Mouse (Mus musculus): ENCODE data around the gene Tusc2.

GRCm38 (mm10) chr9:107580501-107581317 lies 17.7 kb downstream of the Tusc2 start, which contains the start of gene Hyal3:
- TF ChIP-seq CTCF (IDR thresholded peaks at IDR 0.05; ENCODE audit: low read depth, low read length) (0 out of 2 replicates have a peak, but pooled peaks have one; percentile 8), POLR2A (IDR thresholded peaks at IDR 0.05; ENCODE audit: borderline replicate concordance, low read depth, low read length) (0 out of 2 replicates have a peak, but pooled peaks have one; percentile 75)
